Mouse (Mus musculus) gastrocnemius, adult 2 months (tissue): ENCODE data around the gene Il31ra. TPM values are rescaled to one million over a fixed set of nuclear protein-coding genes. Genes with fewer than 3 reads are reported as not detected.

Source experiments
- DNase-seq: peaks from one replicate; pipeline ENCODE4 v3.0.0; 2022
- H3K27ac ChIP-seq: fragments of 200-600 bp; 2 replicates; pipeline ENCODE4 v1.8.1; 2022; ENCODE audit warnings: mild to moderate bottlenecking
- H3K4me3 ChIP-seq: fragments of 200-600 bp; 2 replicates; pipeline ENCODE4 v1.8.1; 2022; ENCODE audit warnings: mild to moderate bottlenecking, moderate library complexity
- CTCF ChIP-seq: fragments of 200-600 bp; IDR thresholded peaks from 2 replicates; pipeline ENCODE4 v1.8.1; 2022; ENCODE audit warnings: antibody characterized with exemption, mild to moderate bottlenecking, moderate library complexity
- intact Hi-C: fragments of 180-260 bp; cut with DNase I; formaldehyde crosslinking; loops from one replicate; pipeline ENCODE4 v1.15.1; 2025
- total RNA-seq, 2 experiments: library from RNA; stranded (reverse); gene quantifications; 2 replicates each; pipeline ENCODE4 v1.2.3; 2021

Il31ra gene
- total RNA-seq, 2 experiments from 2014 or later = 0.14 TPM; not detected in 1

- H3K27ac ChIP-seq = no peak overlapping the region
- no peak for DNase-seq
- no peak overlapping the region for H3K4me3 ChIP-seq
- intact Hi-C loops = no loop called here
- no peak for TF ChIP-seq CTCF
Measured at GRCm38 (mm10) chr13:112512824-112513223, 81.3 kb downstream of the Il31ra start.

- no peak for DNase-seq
- intact Hi-C loops = no loop called here
- H3K27ac ChIP-seq = no peak overlapping the region
- no peak for TF ChIP-seq CTCF
- H3K4me3 ChIP-seq = no peak overlapping the region
Measured at GRCm38 (mm10) chr13:112511810-112512209, 82.3 kb downstream of the Il31ra start.

GRCm38 (mm10) chr13:112511261-112511660 lies 82.9 kb downstream of the Il31ra start:
- peak; percentile 37 for DNase-seq
- intact Hi-C loops = no loop called here
- no peak for TF ChIP-seq CTCF
- H3K4me3 ChIP-seq = no peak overlapping the region
- no peak overlapping the region for H3K27ac ChIP-seq

GRCm38 (mm10) chr13:112510437-112511212 lies 83.5 kb downstream of the Il31ra start:
- TF ChIP-seq CTCF = no peak
- Histone ChIP-seq H3K27ac (no peak overlapping the region), H3K4me3 (no peak overlapping the region)
- intact Hi-C loops = no loop called here
- peak; percentile 15 for DNase-seq

GRCm38 (mm10) chr13:112509465-112509864 lies 84.7 kb downstream of the Il31ra start:
- DNase-seq = peak; percentile 66
- peak; percentile 97; the same call in 1 of the 2 replicates for TF ChIP-seq CTCF
- intact Hi-C loops = loop anchor here (1.0 to 10.0 kb wide), 4 partner anchors 37 to 725 kb away; no protein-coding TSS in a partner anchor
- Histone ChIP-seq H3K4me3 (no peak overlapping the region), H3K27ac (no peak overlapping the region)

DNA sequence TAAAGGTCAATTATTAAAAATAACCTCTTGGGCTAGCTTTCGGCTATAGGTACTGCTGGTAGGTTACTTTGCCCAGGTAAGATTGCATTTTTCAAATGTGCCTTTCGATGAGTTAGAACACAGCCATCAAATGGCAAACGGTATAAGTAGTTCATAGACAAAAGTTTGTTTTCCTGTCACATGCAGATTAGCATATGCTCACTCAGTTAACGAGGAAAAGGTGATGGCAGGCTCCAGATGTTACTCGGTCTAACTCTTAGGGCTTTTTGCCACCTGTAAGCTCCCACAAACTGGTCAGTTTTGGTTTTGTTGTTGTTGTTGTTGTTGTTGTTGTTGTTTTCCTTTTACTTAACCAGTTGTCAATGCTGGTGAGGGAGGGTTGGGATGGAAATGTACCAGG lies 85.7 kb downstream of the Il31ra start:
- TF ChIP-seq CTCF = no peak
- intact Hi-C loops = loop anchor here (5.0 to 10.0 kb wide), 2 partner anchors 36 to 724 kb away; no protein-coding TSS in a partner anchor
- DNase-seq = no peak
- Histone ChIP-seq H3K4me3 (no peak overlapping the region), H3K27ac (no peak overlapping the region)

- Histone ChIP-seq H3K27ac (no peak overlapping the region), H3K4me3 (no peak overlapping the region)
- no peak for DNase-seq
- no peak for TF ChIP-seq CTCF
- intact Hi-C loops = loop anchor here (5.0 to 10.0 kb wide), 2 partner anchors 35 to 723 kb away; no protein-coding TSS in a partner anchor
Measured at GRCm38 (mm10) chr13:112507691-112508090, 86.5 kb downstream of the Il31ra start.

DNA sequence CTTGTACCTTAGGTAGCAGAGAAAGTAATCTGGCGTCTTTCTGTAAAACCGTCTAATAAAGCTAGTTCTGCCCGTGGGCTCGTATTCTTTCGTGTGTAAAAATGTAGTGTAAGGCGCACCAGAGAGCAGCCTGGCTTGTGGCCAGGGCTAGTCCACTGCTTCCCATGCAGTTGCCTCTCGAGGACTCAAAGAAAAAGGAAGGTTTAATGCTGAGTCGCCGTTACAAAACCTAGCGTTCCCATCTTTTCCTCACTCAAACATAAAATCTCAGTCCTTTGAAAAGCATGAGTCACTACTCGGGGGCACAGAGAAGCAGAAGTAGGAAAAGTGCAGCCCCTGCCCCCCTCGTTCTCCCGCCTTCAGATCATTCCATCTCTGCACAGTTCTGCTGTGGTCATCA lies 87.4 kb downstream of the Il31ra start:
- Histone ChIP-seq H3K4me3 (no peak overlapping the region), H3K27ac (no peak overlapping the region)
- DNase-seq = no peak
- no peak for TF ChIP-seq CTCF
- intact Hi-C loops = loop anchor here (5.0 to 10.0 kb wide), 2 partner anchors 34 to 722 kb away; no protein-coding TSS in a partner anchor

DNA sequence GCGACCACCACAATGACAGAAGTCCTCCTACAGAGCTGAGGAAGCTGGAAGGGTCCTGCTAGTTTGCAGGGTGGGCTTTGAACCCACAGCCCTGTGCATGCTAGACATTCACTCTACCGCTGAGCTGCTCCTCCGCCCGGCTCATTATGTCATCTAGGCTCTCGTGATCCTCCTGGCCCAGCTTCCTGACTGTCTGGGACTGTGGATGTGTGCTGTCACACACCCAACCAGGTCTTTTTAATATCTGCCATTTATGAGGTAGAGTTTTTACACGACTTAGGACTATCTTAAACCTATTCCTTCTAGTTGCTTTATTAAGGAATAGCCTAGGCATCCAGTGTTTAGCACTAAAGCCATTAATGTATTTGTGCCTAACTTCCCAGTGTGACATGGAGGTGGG lies 88.7 kb downstream of the Il31ra start:
- Histone ChIP-seq H3K27ac (no peak overlapping the region), H3K4me3 (no peak overlapping the region)
- TF ChIP-seq CTCF = no peak
- intact Hi-C loops = loop anchor here (5.0 to 10.0 kb wide), 2 partner anchors 33 to 721 kb away; no protein-coding TSS in a partner anchor
- no peak for DNase-seq

- H3K4me3 ChIP-seq = no peak overlapping the region
- intact Hi-C loops = loop anchor here (10.0 kb wide), 1 partner anchor 719 kb away; no protein-coding TSS in a partner anchor
- no peak overlapping the region for H3K27ac ChIP-seq
- TF ChIP-seq CTCF = no peak
- DNase-seq = no peak
Measured at GRCm38 (mm10) chr13:112503846-112504245, 90.3 kb downstream of the Il31ra start.

- intact Hi-C loops = loop anchor here (10.0 kb wide), 1 partner anchor 716 kb away; no protein-coding TSS in a partner anchor
- TF ChIP-seq CTCF = no peak
- DNase-seq = no peak
- H3K27ac ChIP-seq = no peak overlapping the region
- H3K4me3 ChIP-seq = no peak overlapping the region
Measured at GRCm38 (mm10) chr13:112500466-112500865, 93.7 kb downstream of the Il31ra start.

GRCm38 (mm10) chr13:112500027-112500426 lies 94.1 kb downstream of the Il31ra start:
- H3K4me3 ChIP-seq = no peak overlapping the region
- H3K27ac ChIP-seq = no peak overlapping the region
- DNase-seq = no peak
- TF ChIP-seq CTCF = no peak
- intact Hi-C loops = loop anchor here (10.0 kb wide), 1 partner anchor 715 kb away; no protein-coding TSS in a partner anchor

GRCm38 (mm10) chr13:112494590-112494989 lies 99.6 kb downstream of the Il31ra start:
- intact Hi-C loops = no loop called here
- no peak for TF ChIP-seq CTCF
- DNase-seq = no peak
- no peak overlapping the region for H3K4me3 ChIP-seq
- H3K27ac ChIP-seq = no peak overlapping the region

- no peak for DNase-seq
- H3K4me3 ChIP-seq = no peak overlapping the region
- no peak overlapping the region for H3K27ac ChIP-seq
- no peak for TF ChIP-seq CTCF
- intact Hi-C loops = no loop called here
Measured at GRCm38 (mm10) chr13:112492285-112492678, 101.9 kb downstream of the Il31ra start.
